Mouse (Mus musculus) brain, embryonic 14.5 days (tissue): Measurements from ENCODE around the gene Defa22. TPM values are rescaled to one million over a fixed set of nuclear protein-coding genes. Genes with fewer than 3 reads are reported as not detected.
"Not testable (repeated sequence)": the region's sequence is repeated elsewhere in the genome, so short reads cannot be mapped to it uniquely, and the experiment has no call there.

Experiments
- DNase-seq: peaks from one replicate; pipeline ENCODE4 v3.0.0-alpha.2; 2011; ENCODE audit warnings: low read depth
- polyA plus RNA-seq: library from polyadenylated mRNA; depleted of rRNA; stranded (reverse); fragments of >200 nt; gene quantifications from 2 replicates; pipeline ENCODE4 v1.2.3, GENCODE M21; 2012; rRNA removed

Gene Defa22
- 0.35 TPM in 1 of 2 replicates, not detected in the other for polyA plus RNA-seq

DNA sequence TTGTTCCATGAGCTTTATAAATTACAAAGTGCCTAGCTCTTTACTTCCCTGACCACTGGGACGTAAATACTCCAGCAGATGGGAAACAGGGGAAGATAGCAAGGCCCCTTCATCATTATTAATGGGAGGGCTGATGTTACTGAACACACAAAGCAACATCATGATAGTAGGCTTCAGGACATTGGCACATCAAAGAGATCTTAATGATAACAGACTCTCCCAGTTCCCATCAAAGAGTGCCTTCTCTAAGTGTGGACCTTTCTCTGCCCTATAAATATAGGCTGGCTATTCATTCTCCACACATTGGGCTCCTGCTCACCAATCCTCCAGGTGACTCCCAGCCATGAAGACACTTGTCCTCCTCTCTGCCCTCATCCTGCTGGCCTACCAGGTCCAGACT, at the start of gene Defa22:
Gene Defa22 (plus strand): TSS at position 301 of the 400 bp plus-strand sequence.
- not testable (repeated sequence) for DNase-seq

DNA sequence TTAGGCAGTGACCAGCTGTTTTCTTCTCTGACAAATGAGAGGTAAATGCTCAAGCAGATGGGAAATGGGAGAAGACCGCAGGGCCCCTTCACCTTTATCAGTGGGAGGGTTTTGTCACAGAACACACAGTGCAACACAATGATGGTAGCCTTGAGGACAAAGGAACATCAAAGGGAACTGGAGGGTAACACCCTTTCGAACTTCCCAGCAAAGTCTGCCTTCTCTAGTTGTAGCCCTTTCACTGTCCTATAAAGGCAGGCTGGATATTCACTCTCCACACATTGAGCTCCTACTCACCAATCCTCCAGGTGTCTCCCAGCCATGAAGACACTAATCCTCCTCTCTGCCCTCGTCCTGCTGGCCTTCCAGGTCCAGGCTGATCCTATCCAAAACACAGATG, 27.7 kb upstream of the Defa22 start, which contains the start of gene Defa30:
Gene Defa30 (plus strand): TSS at position 301 of the 400 bp plus-strand sequence.
- DNase-seq: not testable (repeated sequence)

DNA sequence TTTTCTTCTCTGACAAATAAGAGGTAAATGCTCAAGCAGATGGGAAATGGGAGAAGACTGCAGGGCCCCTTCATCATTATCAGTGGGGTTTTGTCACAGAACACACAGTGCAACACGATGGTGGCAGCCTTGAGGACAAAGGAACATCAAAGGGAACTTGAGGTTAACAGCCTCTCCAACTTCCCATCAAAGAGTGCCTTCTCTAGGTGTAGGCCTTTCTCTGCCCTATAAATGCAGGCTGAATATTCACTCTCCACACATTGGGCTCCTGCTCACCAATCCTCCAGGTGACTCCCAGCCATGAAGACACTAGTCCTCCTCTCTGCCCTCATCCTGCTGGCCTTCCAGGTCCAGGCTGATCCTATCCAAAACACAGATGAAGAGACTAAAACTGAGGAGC, 29.2 kb downstream of the Defa22 start, which contains the start of gene Defa31:
Gene Defa31 (plus strand): TSS at position 301 of the 400 bp plus-strand sequence.
- DNase-seq: not testable (repeated sequence)

DNA sequence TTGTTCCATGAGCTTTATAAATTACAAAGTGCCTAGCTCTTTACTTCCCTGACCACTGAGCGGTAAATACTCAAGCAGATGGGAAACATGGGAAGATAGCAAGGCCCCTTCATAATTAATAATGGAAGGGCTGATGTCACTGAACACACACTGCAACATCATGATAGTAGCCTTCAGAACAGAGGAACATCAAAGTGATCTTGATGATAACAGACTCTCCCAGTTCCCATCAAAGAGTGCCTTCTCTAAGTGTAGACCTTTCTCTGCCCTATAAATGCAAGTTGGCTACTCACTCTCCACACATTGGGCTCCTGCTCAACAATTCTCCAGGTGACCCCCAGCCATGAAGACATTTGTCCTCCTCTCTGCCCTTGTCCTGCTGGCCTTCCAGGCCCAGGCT, 39.2 kb downstream of the Defa22 start, which contains the start of gene Gm15293:
Gene Gm15293 (plus strand): TSS at position 301 of the 400 bp plus-strand sequence.
- DNase-seq: not testable (repeated sequence)

Other genes starting within 250 kb of the Defa22 start
- gene Gm6040, start 240.2 kb upstream of the Defa22 start, polyA plus RNA-seq: not detected in 2 replicates
- not detected in 2 replicates for gene AY761185, start 217.6 kb upstream of the Defa22 start, polyA plus RNA-seq
- gene Defa21, start 136.7 kb upstream of the Defa22 start, polyA plus RNA-seq: not detected in 2 replicates
- not detected in 2 replicates for gene Defa23, start 107.2 kb upstream of the Defa22 start, polyA plus RNA-seq
- gene Defa35, start 97.2 kb upstream of the Defa22 start, polyA plus RNA-seq: not detected in 2 replicates
- gene Defa25, start 77.8 kb upstream of the Defa22 start, polyA plus RNA-seq: not detected in 2 replicates
- gene Gm14851, start 66.2 kb upstream of the Defa22 start, polyA plus RNA-seq: not detected in 2 replicates
- gene Defa30, start 27.6 kb upstream of the Defa22 start, polyA plus RNA-seq: not detected in 2 replicates
- gene Defa31, start 29.3 kb downstream of the Defa22 start, polyA plus RNA-seq: not detected in 2 replicates
- gene Gm15293, start 39.3 kb downstream of the Defa22 start, polyA plus RNA-seq: not detected in 2 replicates
- not detected in 2 replicates for gene Gm15292, start 87.5 kb downstream of the Defa22 start, polyA plus RNA-seq
- not detected in 2 replicates for gene Defa27, start 153.3 kb downstream of the Defa22 start, polyA plus RNA-seq
- not detected in 2 replicates for gene Defa29, start 164.7 kb downstream of the Defa22 start, polyA plus RNA-seq
- not detected in 2 replicates for gene Defa2, start 216.2 kb downstream of the Defa22 start, polyA plus RNA-seq
- gene Defa33, start 229.5 kb downstream of the Defa22 start, polyA plus RNA-seq: not detected in 2 replicates